Mouse (Mus musculus) forelimb bud, embryonic 11.5 days (tissue): ENCODE measurements around the gene Efcab10.

Experiments
- DNase-seq: peaks from one replicate; pipeline ENCODE4 v3.0.0-alpha.2; 2012; ENCODE audit warnings: low read depth, low spot score

Gene Efcab10

DNA sequence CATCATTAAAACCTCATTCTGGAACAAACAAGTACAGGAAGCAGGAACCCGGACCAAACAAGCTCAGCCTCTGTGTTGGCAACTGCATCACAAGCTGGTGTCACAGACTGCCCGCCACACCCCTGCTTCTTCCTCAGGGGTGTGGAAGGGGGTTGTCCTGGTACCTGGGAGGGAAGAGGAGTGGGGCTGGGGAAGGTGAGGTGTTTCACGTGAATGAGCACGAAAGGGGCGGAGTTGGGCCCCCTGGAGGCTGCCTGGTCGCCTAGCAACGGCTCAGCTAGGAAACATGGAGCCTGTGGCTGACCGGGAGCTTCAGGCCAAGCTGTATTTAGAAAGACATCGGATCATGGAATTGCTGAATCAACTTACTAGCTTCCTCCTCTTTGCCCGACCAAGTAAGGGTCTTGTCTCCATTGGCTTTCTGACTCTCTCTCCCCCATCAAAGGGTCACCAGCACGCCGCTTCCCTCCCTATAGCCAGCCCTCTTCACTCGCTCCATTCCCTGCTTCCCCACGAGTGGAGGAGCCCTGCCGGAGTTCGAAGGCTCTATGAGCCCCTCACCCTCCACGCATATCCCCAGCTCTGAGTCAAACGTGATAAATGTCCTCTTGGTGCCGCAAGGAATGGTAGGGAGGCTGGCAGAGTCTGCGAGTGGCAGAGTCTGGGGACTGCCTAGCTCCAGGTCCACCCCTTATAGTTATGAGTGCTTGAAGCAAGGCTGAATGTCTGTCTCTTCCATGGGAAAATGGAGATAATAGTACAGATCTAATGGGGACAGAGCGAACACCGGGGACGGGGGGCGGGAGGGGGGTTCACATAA lies at the start of gene Efcab10:
Gene Efcab10 (plus strand): TSS at position 51 of the 820 bp plus-strand sequence.
- peak; percentile 39 for DNase-seq

DNA sequence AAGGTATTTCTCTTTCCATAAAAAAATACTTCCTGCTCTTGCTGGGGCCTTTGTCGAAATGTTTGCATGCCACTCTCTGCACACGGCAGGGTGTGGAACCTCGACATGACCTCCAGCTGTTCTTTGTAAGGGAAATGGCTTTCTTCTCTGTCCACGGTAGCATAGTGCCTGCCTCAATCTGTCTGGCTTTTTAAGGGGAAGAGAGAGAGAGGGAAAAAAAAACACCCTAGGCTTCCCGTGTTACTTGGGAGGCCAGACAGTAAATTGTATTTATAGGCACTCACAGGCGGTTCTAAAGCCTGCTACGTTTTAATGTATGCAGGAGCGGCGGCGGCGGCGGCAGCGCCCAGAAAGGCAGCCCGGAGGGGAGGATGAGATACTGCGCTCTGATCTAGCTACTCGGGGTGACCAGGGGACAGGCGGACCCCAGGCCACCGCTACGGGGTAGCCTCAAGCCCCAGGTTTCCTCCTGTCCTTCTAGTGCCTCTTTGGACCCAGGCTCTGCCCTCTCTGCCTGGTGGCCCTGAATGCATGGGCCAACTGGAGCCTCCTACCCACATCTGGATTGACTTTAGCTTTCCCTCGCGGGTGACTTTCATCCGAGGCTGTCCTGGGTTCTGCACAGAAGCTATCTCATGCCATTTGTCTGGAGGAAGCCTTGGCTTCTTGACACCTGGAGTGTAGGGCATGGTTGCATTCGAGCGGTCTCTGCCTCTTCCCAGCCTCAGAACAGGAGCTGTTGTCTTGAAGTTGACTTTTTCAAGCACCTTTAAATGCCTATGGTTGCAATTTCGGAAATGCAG lies 49.5 kb upstream of the Efcab10 start:
- DNase-seq, result peak; percentile 64

DNA sequence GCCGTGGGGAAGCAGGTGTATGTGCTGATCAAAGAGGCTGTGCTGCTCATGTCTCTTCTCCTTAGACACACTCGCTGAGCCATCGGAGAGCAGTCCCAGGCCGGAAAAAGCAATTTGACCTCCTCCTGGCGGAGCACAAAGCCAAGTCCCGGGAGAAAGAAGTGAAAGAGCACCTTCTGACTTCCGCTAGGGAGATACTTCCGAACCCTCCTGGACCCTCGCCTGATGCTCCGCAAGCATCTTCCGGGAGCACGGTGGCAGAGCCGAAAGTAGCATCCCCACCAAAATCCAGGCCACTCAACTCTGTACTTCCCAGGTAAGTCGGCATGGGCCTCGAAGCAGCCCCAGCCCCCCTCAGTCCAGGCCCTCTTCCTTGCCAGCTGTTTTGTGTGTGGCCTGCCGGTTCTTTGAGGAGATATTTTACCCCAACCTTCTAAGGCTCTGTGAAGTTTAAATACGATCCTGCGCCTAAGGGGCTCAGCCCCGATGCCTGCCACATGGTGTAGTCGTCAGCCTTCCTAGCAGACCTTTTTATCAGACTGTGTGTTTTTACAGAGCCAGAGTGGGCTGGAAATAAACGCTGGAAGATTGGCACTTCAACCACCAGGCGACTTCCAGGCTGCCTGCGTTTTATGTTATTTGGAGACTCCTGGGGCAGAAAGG lies 48.8 kb upstream of the Efcab10 start:
- peak; percentile 67 for DNase-seq

DNA sequence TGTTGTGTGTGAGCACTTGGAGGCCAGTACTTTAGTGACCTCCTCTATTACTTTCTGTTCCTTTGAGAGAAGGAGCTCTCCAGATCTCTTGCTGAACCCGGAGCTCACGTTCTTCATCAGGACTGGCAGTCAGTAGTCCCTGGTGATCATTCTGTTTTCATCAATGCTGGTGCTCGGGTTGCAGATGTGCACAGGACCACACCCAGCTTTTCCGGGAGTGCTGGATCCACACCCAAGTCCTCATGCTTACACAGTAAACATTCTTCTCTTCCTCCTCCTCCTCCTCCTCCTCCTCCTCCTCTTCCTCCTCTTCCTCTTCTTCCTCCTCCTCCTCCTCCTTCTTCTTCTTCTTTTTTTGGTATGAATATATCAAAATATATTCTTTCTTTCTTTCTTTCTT lies 42.0 kb upstream of the Efcab10 start:
- no peak for DNase-seq

DNA sequence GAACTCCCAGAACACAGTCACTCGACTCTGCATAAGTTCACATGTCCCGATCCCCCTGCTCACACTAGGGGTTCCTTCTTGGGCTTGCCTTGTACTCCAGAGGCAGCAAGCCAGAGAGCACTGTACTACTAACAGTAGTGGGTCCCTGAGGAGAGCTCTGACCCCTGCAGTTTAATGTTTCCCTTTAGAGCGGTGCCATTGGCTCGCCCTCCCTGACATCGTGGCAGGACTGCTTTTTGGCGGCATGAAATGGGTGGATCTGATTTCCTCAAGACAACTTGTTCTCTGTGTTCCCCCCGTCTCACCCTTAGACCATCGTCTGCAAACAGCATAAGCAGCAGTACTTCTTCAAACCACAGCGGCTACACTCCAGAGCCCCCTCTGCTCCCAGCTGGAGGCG lies 36.3 kb upstream of the Efcab10 start:
- DNase-seq, result no peak

DNA sequence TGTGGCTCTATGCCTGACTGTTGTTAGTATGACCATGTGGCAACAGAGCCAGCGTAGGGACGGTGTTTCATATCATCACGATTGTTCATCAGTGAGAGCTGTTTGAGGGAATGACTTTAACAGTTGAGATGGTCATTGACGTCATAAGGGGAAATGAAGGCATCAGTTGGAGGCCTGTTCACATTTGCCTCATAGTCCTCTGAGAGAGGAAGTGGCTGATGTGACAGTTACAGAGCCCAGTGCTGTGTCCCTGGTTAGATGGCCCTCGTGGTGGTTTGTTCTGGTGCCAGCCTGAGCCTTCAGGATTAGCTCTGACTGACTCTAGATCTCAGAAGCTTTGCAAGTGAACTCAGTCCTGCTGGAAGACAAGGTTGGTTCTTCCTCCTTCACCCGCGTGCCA lies 35.4 kb upstream of the Efcab10 start:
- no peak for DNase-seq

DNA sequence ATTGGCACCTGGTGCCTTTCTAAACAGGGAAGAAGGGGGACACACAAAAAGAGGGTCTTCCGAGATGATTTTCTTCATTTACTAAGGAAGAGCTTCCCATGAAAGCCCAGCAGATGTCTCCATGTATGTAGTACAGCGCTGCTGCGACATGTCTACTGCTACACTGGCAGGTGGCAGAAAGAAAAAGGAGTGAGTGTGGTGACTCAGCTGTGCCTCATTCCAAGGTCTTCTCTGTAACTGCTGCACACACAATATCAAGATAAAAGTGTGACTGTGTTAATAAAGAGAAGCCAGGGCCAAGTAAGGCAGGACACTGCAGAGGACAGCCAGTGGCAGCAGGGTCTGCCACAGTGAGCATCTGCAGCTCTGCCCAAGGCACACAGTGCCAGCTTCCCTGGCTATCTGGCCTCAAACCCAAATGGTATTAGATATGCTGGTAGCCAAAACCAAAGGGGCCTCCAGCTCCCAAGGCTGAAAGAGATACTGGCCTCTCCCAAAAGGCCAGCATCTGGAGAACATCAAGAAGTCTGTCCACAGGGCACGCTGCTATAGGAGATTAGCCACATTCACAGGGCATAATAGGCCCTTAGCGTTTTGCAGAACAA lies 34.7 kb upstream of the Efcab10 start:
- no peak for DNase-seq

DNA sequence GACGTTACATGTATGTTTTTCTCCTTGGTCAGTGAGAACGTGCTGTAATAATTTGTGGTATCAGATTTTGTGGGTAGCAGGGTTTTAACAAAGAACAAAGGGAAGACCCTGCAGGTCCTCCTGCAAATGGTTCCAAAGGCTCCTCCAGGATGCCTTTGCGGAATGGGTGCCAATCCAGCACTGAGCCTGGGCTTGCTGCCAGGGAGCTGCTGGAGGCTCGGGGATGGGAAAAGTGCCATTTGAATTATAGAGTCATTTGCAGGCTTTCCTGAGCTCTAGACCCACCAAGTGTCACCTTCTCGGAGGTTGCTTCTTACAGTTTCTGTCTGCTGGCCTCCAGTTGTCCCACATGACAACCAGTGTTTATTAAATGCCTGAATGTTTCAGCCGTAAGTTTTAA lies 33.9 kb upstream of the Efcab10 start:
- DNase-seq, result no peak

DNA sequence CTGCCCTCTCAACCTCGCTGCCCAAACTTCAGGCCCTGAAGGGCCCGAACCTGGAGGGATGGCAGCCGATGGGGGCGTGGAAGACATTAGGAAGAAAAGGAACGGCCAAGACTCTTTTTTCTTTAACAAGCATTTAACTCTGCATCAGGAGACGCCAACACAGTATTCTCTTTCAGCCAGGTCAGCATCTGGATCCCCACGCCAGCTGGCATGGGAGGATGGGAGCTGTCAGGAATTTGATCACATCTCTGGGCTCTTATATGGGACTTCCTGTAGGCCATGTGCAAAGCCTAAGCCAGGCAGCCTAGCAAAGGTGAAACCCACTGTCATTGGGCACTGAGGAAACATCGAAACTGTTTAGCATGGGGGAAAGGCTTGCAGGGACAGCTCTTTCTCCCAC lies 30.1 kb upstream of the Efcab10 start:
- no peak for DNase-seq

DNA sequence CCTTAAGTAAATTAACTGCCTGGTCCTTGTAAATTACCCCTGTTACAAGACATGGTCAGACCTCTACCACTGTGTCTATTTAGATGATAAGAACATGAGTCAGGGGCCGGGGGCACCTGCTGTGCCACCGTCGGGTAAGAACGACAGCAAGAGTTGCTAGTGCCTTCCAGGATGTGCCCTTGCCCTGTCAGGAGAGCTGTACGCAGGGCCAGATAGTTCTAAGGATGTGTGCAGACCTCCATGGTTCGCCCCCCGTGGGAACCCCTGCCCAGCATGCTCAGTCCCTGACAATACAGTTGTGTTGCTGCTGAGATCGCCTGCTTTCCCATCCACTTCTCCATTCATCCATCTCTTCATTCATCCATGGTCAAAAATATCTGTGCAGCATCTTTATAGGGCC lies 29.5 kb upstream of the Efcab10 start:
- DNase-seq, result no peak

DNA sequence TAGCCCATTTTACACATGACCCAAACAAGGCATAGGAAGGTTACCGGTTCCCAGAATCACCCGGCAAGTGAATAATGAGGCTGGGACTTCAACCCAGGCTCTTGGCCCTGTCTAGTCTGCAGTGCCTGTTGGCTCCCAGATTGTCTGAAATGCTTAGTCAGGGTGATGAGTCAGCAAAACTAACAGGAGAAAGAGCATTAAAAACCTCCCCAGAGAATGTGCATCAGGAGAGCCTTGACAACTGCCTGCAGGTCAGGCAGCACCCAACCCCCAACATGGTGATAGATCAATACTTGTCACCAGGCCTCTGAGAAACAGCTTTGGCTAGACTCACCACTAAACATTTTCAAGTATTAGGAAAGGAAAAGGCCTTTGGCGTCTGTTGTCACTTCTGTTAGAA lies 25.1 kb upstream of the Efcab10 start:
- DNase-seq, result no peak

DNA sequence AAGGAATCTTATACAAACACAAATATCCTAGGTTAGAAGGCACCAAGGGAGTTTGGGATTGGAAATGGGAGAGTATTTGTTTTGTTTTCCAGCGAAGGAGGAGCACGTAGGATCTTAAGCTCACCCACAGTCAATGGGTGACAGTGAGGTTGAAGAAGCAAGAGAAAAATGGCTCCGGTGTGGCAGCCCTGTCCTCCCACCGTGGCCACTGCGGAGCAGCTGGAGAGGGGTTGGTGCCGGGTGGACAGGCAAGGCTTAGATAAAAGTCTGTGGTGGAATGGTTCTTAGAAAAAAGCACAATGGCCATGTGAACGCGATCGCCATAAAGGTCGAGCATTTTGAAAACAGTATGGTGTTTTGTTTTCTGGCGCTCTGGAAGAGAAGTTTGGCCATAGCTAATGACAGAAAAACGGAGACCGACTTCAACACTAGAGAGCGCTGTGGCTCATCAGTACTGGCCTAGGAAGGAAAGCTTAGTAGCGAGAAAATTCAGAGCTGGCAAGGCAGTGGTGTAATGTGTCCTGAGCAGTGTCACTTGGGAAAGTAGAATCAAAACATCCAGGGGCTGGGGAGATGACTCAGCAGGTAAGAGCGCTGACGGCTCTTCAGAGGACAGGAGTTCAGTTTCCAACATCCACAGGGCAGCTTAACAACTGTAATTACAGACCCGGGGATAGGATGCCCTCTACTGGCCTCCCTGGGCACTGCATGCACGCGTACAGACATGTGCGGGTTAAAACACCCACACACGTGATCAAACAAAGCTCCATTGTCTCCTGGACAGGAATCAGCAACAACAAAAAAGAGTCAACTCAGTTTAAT lies 14.8 kb upstream of the Efcab10 start:
- DNase-seq, result peak; percentile 84

DNA sequence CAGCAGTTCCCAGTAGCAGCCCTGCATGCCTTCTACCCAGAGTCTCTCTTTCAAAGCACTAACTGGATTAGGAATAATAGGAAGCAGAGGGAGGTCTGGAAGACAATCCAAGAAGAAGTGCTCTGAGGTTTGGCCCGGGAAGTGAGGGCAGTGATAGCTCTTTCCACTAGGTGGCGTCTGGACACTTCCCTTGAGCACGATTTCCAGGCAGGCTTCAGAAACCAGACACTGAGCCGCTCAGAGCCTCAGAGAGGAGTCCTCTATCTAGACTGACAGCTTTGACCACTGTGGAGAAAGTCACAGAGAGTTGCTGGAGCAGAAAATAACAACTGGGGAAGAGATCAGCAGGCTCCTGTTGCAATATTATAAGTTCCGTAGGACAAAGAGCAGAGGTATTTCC lies 5.8 kb upstream of the Efcab10 start:
- DNase-seq, result peak; percentile 80

DNA sequence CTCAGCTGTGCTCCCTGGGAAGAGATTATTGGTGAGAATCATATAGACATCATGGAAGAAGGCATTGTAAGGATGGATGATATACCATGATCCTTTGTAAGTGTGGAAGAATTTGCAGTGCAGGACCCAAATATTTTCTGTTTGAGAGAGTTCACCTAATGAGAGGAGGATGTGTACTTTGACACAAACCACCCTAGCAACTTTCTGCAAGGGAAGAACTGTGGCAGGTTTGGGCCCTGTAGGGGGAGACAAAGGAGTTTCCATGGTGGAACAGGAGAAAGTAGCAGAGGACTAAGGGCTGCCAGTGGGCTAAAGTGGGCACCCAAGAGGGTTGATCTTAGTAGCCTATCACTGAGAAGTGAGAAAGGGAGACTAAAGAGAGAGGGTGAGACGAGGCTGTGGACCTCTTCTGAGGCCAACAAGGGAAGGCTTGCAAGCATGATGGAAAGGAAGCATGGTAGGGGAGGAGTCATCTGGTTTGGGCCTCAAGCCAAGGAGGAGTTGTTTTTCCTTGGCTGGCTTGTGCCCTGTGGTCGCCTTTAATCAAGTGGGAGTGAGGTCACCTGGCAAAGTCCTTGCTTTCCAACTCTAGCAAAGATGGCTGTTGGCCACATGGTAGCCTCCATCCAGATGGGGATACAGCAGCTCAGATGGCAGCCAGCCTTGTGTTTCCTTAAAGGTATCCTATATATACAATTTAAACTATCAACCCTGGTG lies 3.7 kb upstream of the Efcab10 start:
- no peak for DNase-seq

DNA sequence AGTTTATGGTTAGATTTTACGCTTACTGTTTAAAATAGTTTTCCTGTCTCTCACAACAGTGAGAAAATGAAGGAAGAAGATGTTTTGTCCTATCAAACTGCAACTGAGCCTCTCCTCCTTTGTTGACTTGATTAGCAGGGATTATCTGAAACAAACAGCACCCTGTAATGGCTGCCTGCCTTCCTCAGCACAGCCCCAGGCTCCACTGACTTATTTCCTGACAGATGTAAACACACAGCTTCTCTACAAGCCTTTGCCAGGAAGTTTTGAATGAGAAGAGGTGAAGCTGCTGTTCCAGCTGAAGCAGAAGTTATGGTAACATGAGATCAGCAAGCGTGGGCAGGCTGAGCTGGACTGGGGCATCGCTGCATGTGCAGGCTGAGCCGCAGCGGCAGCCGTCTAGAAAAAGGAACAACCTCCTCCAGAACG lies 8.6 kb downstream of the Efcab10 start:
- no peak for DNase-seq

DNA sequence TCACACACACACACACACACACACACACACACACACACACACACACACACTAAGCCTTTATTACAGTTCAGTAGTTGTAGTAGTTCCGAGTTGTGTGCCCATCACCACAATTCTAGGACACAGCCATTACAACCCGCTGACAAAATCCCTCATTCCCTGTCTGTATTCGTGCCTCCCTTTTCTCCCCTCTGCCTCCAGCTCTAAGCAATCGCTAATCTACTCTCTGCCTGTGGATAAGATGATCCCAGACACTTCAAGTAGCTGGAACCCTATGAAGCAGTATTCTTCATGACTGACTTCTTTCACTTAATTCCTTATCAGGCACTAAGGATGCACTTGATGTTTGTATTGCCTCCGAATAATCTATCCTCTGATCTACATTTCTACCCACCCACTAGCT lies 10.3 kb downstream of the Efcab10 start:
- no peak for DNase-seq

DNA sequence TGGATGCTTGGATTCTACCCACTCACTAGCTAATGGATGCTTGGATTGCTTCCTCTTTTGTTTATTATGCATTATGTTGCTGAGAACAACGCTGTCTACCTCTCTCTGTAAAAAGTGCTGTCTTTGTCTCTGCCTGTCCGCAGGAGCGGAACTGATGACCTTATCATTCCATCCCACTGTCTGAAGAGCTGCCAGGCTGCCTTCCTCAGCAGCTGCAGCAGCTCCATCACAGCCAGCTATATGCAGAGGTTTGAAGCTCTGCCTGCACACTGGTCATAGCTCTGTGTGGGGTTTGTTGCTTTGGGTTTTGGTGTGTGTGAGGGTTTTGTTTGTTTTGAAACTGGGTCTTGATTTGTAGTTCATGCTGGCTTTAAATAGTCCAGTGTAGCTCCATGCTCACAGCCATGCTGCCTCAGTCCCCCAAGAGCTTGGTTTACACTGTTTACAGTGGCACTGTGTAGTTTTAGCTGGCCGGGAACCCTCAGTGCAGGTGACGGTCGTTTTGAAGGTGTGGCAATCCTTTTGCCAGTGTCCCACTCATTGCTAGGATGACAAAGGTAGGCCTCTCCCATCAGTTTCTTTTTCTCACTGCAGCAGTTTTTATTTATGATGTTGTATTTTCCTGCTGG lies 10.9 kb downstream of the Efcab10 start:
- no peak for DNase-seq

DNA sequence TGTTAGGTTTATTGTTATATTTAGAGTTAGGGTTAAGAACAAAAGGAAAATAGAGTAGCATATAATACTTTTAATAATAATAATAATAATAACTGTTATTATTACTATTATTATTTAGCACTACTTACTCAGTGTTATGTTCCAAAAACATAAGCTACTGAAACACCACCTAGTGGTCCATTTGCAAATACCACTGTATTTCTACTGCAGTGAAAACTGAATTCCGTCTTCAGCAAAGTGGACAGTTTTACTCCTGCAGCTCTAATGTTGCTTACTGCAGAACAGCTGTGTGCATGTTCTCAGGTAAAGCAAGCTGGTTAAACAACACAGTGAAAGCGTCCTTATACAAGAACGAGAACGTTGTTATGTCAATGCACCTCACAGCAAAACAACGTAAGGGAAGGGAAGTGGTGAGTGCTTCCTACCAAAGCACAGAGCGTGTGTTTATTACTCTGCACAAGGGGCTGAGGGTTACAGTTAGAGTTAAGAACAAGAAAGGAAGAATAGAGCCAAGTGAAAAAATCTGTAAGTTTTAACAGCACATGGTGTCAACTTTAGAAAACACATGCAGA lies 17.0 kb downstream of the Efcab10 start:
- DNase-seq, result peak; percentile 5

DNA sequence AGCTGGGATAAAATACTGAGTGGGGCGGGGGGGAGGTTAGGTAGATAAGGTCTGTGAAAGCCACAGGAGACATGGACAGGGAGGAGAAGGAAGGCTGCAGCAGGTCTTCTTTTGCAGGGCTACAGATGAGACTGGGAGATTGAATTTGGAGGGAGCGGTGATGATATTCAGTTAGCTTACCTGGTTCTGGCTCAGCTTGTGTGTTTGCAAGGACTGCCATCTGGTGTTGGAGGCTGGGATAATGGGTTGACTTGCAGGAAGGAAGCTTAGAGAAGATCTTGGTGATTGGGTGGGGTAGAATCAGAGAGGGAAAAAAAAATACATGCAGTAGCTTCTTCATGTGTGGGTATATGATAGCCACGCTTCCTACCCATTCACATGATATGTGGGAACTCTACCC lies 29.7 kb downstream of the Efcab10 start:
- DNase-seq, result peak; percentile 43

DNA sequence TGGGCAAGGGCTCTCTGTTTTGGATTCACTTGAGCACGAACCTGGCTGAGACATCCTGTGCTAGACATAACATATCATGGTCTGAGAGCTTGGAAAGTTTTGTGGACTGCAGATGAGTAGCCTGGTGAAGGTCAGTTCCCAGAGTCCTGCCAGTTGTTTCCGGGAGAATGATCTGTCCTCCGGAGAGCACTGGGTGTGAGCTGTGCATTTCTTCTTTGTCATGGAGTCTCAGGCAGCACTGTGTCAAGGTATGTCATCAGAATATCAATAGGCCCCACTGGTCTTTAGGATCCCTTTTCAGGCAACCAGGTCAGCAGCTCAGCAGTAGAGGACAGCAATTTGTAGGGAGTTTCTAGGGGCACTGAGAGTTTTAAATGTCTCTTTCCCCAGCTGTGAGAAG lies 32.6 kb downstream of the Efcab10 start:
- no peak for DNase-seq
